Mouse (Mus musculus) olfactory bulb, adult 2 months (tissue): Measurements from ENCODE around the gene Mob3b.

Experiments
- CTCF ChIP-seq: fragments of 200-500 bp; IDR thresholded peaks from 2 replicates; pipeline ENCODE4 v1.5.1; 2012; ENCODE audit warnings: low read depth, mild to moderate bottlenecking, low read length, moderate library complexity; ENCODE audit not compliant: insufficient read depth
- POLR2A ChIP-seq: fragments of 200-500 bp; IDR thresholded peaks from 2 replicates; pipeline ENCODE4 v1.6.1; 2012; ENCODE audit warnings: mild to moderate bottlenecking, low read depth, low read length, moderate library complexity; ENCODE audit not compliant: insufficient read depth

GRCm38 (mm10) chr4:35063146-35063719 lies 94.1 kb downstream of the Mob3b start:
- no peak for TF ChIP-seq POLR2A
- TF ChIP-seq CTCF: no peak
